Mouse (Mus musculus): ENCODE measurements at regions not wholly inside any gene's neighbourhood (a gene's known extent, or its start where the extent isn't known, plus 50 kb on each side); places are given as distances from the start of the nearest gene placed in this dataset.
A peak's percentile ranks its signal among the peaks of the same experiment; 100 is the strongest.

GRCm38 (mm10) chr3:48658386-48658785 lies 1098.7 kb downstream of the Pcdh18 start:
- DNase-seq, result no peak

- DNase-seq, result no peak
These were observed 1102.0 kb downstream of the Pcdh18 start for GRCm38 (mm10) chr3:48655084-48655483.

GRCm38 (mm10) chr3:48631889-48632483 lies 1125.1 kb downstream of the Pcdh18 start:
- DNase-seq, result no peak

GRCm38 (mm10) chr3:48608933-48609332 lies 1148.2 kb downstream of the Pcdh18 start:
- DNase-seq, result no peak

GRCm38 (mm10) chr3:48604840-48605239 lies 1152.3 kb downstream of the Pcdh18 start:
- peak; percentile 9 to 10 for DNase-seq

GRCm38 (mm10) chr3:48587341-48587740 lies 1169.8 kb downstream of the Pcdh18 start:
- DNase-seq, result no peak

GRCm38 (mm10) chr3:48586145-48586544 lies 1171.0 kb downstream of the Pcdh18 start:
- DNase-seq, result no peak

- DNase-seq, result no peak
These were observed 1172.8 kb downstream of the Pcdh18 start for GRCm38 (mm10) chr3:48584340-48584739.

- DNase-seq, result no peak
These were observed 1174.6 kb downstream of the Pcdh18 start for GRCm38 (mm10) chr3:48582521-48582920.

- DNase-seq, result no peak
These were observed 1177.2 kb downstream of the Pcdh18 start for GRCm38 (mm10) chr3:48579971-48580370.

- no peak for DNase-seq
These were observed 1177.9 kb downstream of the Pcdh18 start for GRCm38 (mm10) chr3:48579229-48579628.

GRCm38 (mm10) chr3:48546669-48547068 lies 1210.5 kb downstream of the Pcdh18 start:
- no peak for DNase-seq

GRCm38 (mm10) chr3:48515009-48515408 lies 1242.1 kb downstream of the Pcdh18 start:
- no peak for DNase-seq

- DNase-seq, result no peak
These were observed 1253.1 kb downstream of the Pcdh18 start for GRCm38 (mm10) chr3:48503996-48504395.

- no peak for DNase-seq
These were observed 1292.4 kb downstream of the Pcdh18 start for GRCm38 (mm10) chr3:48464679-48465078.

GRCm38 (mm10) chr3:48441938-48442337 lies 1315.2 kb downstream of the Pcdh18 start:
- no peak for DNase-seq

GRCm38 (mm10) chr3:48429406-48430033 lies 1327.6 kb downstream of the Pcdh18 start:
- no peak for DNase-seq

GRCm38 (mm10) chr3:48389862-48390261 lies 1367.3 kb downstream of the Pcdh18 start:
- DNase-seq, result no peak
